Mouse (Mus musculus): ENCODE measurements at regions not wholly inside any gene's neighbourhood (a gene's known extent, or its start where the extent isn't known, plus 50 kb on each side); places are given as distances from the start of the nearest gene placed in this dataset.

DNA sequence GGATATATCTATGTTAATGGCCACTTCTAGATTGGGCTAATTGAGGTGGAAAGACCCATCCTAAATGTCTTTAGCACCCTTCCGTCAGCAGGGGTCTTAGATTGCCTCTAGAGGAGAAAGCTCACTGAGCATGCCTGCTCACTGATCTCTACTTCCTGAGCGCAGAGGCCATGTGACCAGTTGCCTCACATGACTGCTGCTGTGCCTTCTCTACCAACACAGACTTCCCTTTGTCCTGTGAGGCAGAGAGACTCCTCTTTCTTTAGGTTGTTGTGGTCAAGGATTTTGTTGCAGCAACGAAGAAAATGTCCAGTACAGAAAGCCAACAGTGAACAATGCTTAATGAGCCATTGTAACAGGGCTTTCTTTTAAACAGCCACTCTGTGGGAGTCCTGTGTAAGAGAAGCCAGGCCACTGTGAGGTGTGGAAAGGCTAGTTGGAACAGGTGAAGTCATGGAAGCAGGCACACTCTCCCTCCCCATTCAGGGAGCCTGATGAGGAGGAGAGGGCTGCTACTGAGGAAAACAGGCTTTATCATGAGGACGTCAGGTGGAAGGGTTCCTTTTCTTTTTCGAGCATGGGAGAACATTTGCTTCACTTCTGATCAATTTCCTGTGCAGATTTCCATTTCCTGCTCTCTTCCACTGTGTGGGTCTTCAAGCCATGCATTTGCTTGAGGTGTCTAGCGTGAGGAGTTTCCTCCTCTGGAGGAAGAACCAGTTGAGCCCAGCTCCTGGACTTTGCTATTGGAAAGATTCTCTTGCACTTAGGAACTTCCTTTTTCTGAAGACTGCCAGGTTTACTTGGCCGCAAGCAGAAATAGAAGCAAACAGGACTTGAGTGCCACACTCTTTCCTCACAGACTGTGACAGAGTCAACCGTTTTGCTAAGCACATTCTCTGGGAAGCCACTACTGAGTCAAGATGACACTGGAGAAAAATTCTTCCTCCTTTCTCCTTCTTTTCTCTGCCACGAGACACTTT is 290.7 kb upstream of the Adgrl2 start:
- Histone ChIP-seq H3K27me3 (no peaks in the 10 kb centered on the region), H3K4me1 (no peaks in the 10 kb centered on the region), H3K9me3 (no peaks in the 10 kb centered on the region), H3K27ac (no peak overlapping the region), H3K4me2 (no peak overlapping the region), H3K36me3 (no peaks in the 10 kb centered on the region), H3K4me3 (no peak overlapping the region), H3K9ac (no peak overlapping the region)
- no peak for ATAC-seq (ENCODE audit: borderline replicate concordance, extremely low read depth, low FRiP score, low TSS enrichment)
- WGBS: 74% methylated on average over 9 of the region's 9 CpGs

DNA sequence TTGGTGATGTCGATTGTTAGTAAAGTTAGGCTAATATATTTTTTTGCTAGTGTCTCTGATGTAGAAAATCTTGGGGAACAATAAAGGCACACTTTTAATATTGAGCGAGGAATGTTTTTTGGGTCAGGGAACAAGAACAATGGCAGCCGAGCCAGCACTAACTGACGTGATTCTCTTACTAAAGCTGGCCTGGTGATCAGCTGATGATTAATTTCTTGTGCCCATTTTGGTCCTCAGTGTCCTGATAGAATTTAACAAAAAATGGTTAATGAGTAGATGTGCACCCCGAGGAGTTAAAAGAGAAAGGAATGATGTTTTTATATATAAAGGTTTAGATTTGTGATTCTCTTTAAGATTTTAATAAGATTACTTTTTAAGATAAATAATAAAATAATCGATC is 289.0 kb upstream of the Adgrl2 start:
- WGBS: 87% methylated on average over 6 of the region's 6 CpGs
- Histone ChIP-seq H3K36me3 (no peaks in the 10 kb centered on the region), H3K4me1 (0 out of 2 replicates have a peak, but pooled peaks cover 2% of the 10 kb centered on the region), H3K27me3 (no peaks in the 10 kb centered on the region), H3K9ac (no peak overlapping the region), H3K4me2 (no peak overlapping the region), H3K9me3 (no peaks in the 10 kb centered on the region), H3K4me3 (no peak overlapping the region), H3K27ac (no peak overlapping the region)
- ATAC-seq (ENCODE audit: borderline replicate concordance, extremely low read depth, low FRiP score, low TSS enrichment): no peak

DNA sequence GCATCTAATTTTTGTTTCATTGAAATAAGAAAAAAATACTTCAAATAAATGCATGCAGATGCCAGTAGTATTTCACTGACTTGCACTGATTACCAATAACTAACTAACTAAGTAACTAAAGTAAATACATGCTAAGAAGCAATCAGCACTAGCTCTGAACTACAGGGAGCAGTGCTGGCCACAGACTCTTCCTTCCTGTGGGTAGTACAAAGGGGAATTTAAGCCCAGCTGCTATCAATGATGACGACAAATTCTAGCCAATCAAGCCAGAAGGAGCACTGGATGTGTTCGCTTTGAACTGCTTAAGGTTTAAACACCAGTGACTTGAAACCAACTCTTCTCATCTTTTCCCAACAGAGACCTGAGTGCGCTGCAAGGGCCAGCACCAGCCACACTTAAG is 287.5 kb upstream of the Adgrl2 start:
- Histone ChIP-seq H3K9me3 (no peaks in the 10 kb centered on the region), H3K4me3 (no peak overlapping the region), H3K4me2 (no peak overlapping the region), H3K4me1 (0 out of 2 replicates have a peak, but pooled peaks cover 2% of the 10 kb centered on the region), H3K27me3 (no peaks in the 10 kb centered on the region), H3K27ac (no peak overlapping the region), H3K9ac (no peak overlapping the region), H3K36me3 (no peaks in the 10 kb centered on the region)
- 64% methylated on average over 3 of the region's 3 CpGs for WGBS
- no peak for ATAC-seq (ENCODE audit: borderline replicate concordance, extremely low read depth, low FRiP score, low TSS enrichment)

GRCm38 (mm10) chr3:149275478-149276132 is 285.2 kb upstream of the Adgrl2 start:
- 0 out of 2 replicates have a peak, but pooled peaks cover 2% of the 10 kb centered on the region for H3K4me1 ChIP-seq
- H3K36me3 ChIP-seq: no peaks in the 10 kb centered on the region
- no peak overlapping the region for H3K9ac ChIP-seq
- no peak overlapping the region for H3K27ac ChIP-seq
- no peaks in the 10 kb centered on the region for H3K27me3 ChIP-seq
- no peaks in the 10 kb centered on the region for H3K9me3 ChIP-seq
- H3K4me2 ChIP-seq: no peak overlapping the region
- ATAC-seq (ENCODE audit: borderline replicate concordance, extremely low read depth, low FRiP score, low TSS enrichment): no peak
- 50% methylated on average over 6 of the region's 6 CpGs for WGBS
- H3K4me3 ChIP-seq: no peak overlapping the region

GRCm38 (mm10) chr3:149274987-149275386 is 284.6 kb upstream of the Adgrl2 start:
- Histone ChIP-seq H3K4me2 (no peak overlapping the region), H3K27ac (no peak overlapping the region), H3K9ac (no peak overlapping the region), H3K36me3 (no peaks in the 10 kb centered on the region), H3K4me3 (no peak overlapping the region), H3K9me3 (no peaks in the 10 kb centered on the region), H3K27me3 (no peaks in the 10 kb centered on the region), H3K4me1 (0 out of 2 replicates have a peak, but pooled peaks cover 2% of the 10 kb centered on the region)
- WGBS: 83% methylated on average over 5 of the region's 5 CpGs
- ATAC-seq (ENCODE audit: borderline replicate concordance, extremely low read depth, low FRiP score, low TSS enrichment): no peak

GRCm38 (mm10) chr3:149273993-149274692 is 283.8 kb upstream of the Adgrl2 start:
- no peak overlapping the region for H3K4me3 ChIP-seq

GRCm38 (mm10) chr3:149270459-149270858 is 280.1 kb upstream of the Adgrl2 start:
- 0 out of 2 replicates have a peak, but pooled peaks cover 2% of the 10 kb centered on the region for H3K4me1 ChIP-seq
- no peak for ATAC-seq (ENCODE audit: borderline replicate concordance, extremely low read depth, low FRiP score, low TSS enrichment)
- no peaks in the 10 kb centered on the region for H3K27me3 ChIP-seq
- H3K36me3 ChIP-seq: no peaks in the 10 kb centered on the region
- H3K4me3 ChIP-seq: no peak overlapping the region
- H3K4me2 ChIP-seq: no peak overlapping the region
- no peak overlapping the region for H3K27ac ChIP-seq
- H3K9ac ChIP-seq: no peak overlapping the region
- H3K9me3 ChIP-seq: no peaks in the 10 kb centered on the region

More at GRCm38 (mm10) chr3:149273993-149274692, 283.8 kb upstream of the Adgrl2 start:
- Histone ChIP-seq H3K9ac (no peak overlapping the region), H3K27me3 (no peaks in the 10 kb centered on the region), H3K4me2 (no peak overlapping the region), H3K36me3 (no peaks in the 10 kb centered on the region), H3K4me1 (0 out of 2 replicates have a peak, but pooled peaks cover 2% of the 10 kb centered on the region), H3K9me3 (no peaks in the 10 kb centered on the region), H3K27ac (no peak overlapping the region)
- ATAC-seq (ENCODE audit: borderline replicate concordance, extremely low read depth, low FRiP score, low TSS enrichment): no peak
- WGBS: 50% methylated on average over 12 of the region's 12 CpGs

DNA sequence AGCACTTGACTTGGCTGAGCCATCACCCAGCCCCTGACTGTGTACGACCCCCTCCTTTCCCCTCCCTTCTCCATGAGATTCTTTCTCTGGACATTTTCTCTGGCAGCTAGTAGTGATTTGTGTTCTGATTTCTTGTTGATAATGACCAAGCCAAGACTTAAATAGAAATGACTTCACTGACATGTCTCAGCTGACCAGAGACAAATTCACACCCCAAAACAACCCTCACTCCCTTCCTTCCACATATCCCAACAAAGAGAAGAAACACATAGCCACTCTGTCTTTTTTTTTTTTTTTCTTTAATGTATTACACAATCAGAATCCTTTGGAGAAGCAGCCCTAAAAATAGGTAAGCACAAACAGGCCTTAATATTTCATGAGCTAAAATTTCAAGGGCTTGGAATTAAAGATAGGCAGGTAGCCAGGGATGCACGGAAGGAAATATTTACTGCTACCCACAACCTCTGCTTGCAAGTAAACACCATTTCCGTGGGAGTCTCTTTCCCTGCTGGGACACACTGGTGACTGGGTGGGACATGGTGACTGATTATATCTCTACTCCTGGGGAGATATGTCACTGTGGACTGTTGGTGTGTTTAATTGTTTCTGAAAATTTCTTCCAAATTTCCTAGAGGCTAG is 272.1 kb upstream of the Adgrl2 start:
- Histone ChIP-seq H3K4me1 (peaks cover 1% of the 10 kb centered on the region; the same call in 1 of the 2 replicates), H3K27ac (no peak overlapping the region), H3K36me3 (no peaks in the 10 kb centered on the region), H3K9ac (no peak overlapping the region), H3K9me3 (no peaks in the 10 kb centered on the region), H3K27me3 (no peaks in the 10 kb centered on the region), H3K4me2 (no peak overlapping the region), H3K4me3 (no peak overlapping the region)
- peak; percentile 52; the same call in 1 of the 2 replicates for ATAC-seq (ENCODE audit: borderline replicate concordance, extremely low read depth, low FRiP score, low TSS enrichment)
- 38% methylated on average over 3 of the region's 3 CpGs for WGBS

DNA sequence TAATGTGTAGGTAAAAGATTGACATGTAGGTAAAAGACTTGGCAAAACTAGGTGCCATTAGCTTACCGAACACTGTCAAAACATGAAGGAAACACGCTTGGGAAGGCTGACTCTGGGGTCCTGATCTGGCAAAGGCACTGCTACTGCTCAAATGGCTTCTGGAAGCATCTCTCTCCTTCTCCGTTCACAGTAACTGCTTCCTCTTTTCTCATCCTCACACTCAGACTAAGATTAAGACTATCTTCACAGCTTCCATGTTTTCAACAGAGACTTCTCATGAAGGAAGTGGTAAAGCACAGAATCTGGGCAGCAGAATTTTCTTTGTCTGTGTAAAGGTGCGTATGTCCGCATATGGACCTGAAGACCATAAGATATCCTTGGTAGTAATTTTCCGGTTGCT is 271.4 kb upstream of the Adgrl2 start:
- no peak overlapping the region for H3K27ac ChIP-seq
- WGBS: 89% methylated on average over 6 of the region's 6 CpGs

GRCm38 (mm10) chr3:149258826-149259225 is 268.5 kb upstream of the Adgrl2 start:
- WGBS: 95% methylated on average over 6 of the region's 6 CpGs
- peaks cover 17% of the 10 kb centered on the region for H3K4me1 ChIP-seq

More for the DNA sequence above, 271.4 kb upstream of the Adgrl2 start:
- Histone ChIP-seq H3K4me3 (no peak overlapping the region), H3K4me2 (no peak overlapping the region), H3K27me3 (no peaks in the 10 kb centered on the region), H3K36me3 (no peaks in the 10 kb centered on the region), H3K4me1 (peaks cover 8% of the 10 kb centered on the region), H3K9ac (no peak overlapping the region), H3K9me3 (no peaks in the 10 kb centered on the region)
- ATAC-seq (ENCODE audit: borderline replicate concordance, extremely low read depth, low FRiP score, low TSS enrichment): no peak

DNA sequence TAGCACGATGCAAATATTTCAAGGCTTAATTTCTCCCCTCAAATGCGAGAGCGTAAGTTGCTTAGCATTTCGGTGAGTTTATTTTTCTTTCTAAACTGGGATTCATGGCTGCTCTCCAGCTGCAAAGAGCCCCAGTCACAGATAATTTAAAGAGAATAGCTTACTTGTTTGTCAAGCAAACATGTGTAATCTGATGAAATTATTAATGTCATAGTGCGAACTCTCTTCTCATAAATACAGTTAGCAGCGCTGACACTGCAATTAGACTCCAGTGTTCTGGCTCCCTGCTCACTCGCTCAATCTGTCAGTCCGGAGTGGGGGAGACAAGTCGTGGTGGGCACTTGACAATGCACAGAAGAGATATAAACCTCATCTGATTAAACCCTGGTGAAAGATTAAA is 266.5 kb upstream of the Adgrl2 start:
- Histone ChIP-seq H3K4me1 (peaks cover 17% of the 10 kb centered on the region), H3K36me3 (no peaks in the 10 kb centered on the region), H3K27me3 (no peaks in the 10 kb centered on the region), H3K4me3 (no peak overlapping the region), H3K4me2 (peak overlapping the region; percentile 37), H3K27ac (peak overlapping the region; percentile 36; the same call in 1 of the 2 replicates), H3K9me3 (no peaks in the 10 kb centered on the region), H3K9ac (no peak overlapping the region)
- WGBS: 34% methylated on average over 9 of the region's 9 CpGs
- peak; percentile 35; the same call in 1 of the 2 replicates for ATAC-seq (ENCODE audit: borderline replicate concordance, extremely low read depth, low FRiP score, low TSS enrichment)

More at GRCm38 (mm10) chr3:149258826-149259225, 268.5 kb upstream of the Adgrl2 start:
- Histone ChIP-seq H3K9ac (no peak overlapping the region), H3K27ac (no peak overlapping the region), H3K4me3 (no peak overlapping the region), H3K9me3 (no peaks in the 10 kb centered on the region), H3K4me2 (no peak overlapping the region), H3K36me3 (no peaks in the 10 kb centered on the region), H3K27me3 (no peaks in the 10 kb centered on the region)
- ATAC-seq (ENCODE audit: borderline replicate concordance, extremely low read depth, low FRiP score, low TSS enrichment): no peak

Data from lung, embryonic 15.5 days (tissue).